Mouse (Mus musculus) ES-Bruce4 (cell line): ENCODE data around the gene Atp11c.

Experiments
- CTCF ChIP-seq: IDR thresholded peaks from one replicate; pipeline ENCODE4 v1.8.1; 2011; ENCODE audit warnings: low read depth, low read length
- POLR2A ChIP-seq: IDR thresholded peaks from one replicate; pipeline ENCODE4 v1.8.1; 2011; ENCODE audit warnings: low read length; ENCODE audit not compliant: insufficient read depth

DNA sequence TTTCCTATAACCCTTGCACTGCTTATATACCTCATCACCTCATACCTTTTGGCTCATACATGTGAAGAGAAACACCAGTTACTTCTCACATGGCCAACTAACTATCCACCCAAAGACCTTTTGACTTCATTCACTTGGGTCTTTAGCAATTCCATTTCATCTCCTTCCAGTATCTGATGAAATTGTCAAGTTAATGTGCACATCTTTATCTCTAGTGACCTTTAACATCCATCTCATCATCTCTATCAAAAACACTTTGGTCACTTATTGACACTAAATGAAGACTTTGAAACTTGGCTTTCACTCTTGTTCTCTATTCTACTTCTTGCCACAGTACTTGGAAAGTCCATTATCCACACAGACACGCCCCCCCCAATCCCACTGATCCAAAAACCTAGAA, 243.8 kb downstream of the Atp11c start:
- TF ChIP-seq CTCF = no peak
- no peak for TF ChIP-seq POLR2A
